Mouse (Mus musculus): Measurements from ENCODE around the gene Ccnq. TPM values are rescaled to one million over a fixed set of nuclear protein-coding genes. Genes with fewer than 3 reads are reported as not detected.
A peak's percentile ranks its signal among the peaks of the same experiment; 100 is the strongest.
"Not testable (repeated sequence)": the region's sequence is repeated elsewhere in the genome, so short reads cannot be mapped to it uniquely, and the experiment has no call there.

Gene Ccnq
- polyA plus RNA-seq, 1 experiment from 2014 or later = 24.2 TPM

DNA sequence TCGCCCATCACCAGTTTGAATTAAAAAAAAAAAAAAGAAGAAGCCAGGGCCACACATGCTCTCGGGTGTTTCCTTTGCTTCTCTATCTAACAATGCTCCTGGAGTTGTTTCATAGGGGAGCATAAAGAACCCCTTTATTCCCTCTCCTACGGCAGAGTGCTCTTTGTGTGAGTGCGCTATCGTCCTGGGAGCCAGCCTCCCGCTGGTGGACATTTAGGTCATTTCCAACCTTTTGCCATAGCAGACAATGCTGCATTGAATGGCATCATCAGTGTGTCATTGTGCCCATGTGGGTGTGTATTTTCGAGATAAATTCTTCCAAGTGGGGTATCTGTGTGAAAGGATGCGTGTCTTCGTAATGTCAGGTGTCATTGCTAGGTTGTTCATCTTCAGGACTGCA lies 9.6 kb upstream of the Ccnq start:
- no peak overlapping the region for H3K4me3 ChIP-seq (replicated peaks)
- 68% methylated on average over 9 of the region's 9 CpGs for WGBS (ENCODE audit: insufficient replicate concordance)
- no peak for DNase-seq

DNA sequence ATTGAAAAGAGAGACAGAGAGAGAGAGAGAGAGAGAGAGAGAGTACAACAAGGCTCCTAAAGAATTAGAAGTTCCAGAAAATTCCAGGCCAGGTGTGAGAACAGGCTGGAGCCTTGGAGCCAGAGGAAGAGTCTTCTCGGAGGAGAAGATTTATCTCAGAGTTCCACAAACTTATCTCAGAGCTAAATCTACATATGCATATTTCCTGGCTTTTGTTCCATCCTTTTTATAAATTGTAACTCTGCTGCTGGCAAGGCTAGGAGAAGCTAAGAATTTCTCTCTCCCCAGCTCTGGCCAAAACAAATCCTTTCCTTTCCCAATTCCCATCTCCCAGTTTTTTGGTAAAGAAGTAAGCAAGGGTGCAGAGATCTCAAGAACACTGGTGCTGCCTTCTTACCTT lies 3.8 kb upstream of the Ccnq start:
- Histone ChIP-seq H3K4me2 (no peak overlapping the region), H3K27me3 (no peaks in the 10 kb centered on the region; the same call in 1 of the 2 replicates), H3K27ac (no peak overlapping the region), H3K9me3 (replicated peaks) (no peaks in the 10 kb centered on the region), H3K36me3 (no peaks in the 10 kb centered on the region), H3K9ac (no peak overlapping the region), H3K4me3 (replicated peaks) (no peak overlapping the region), H3K4me1 (replicated peaks) (peaks cover 17% of the 10 kb centered on the region)
- ATAC-seq (ENCODE audit: low read depth) (no peak), DNase-seq (no peak)
- 27% methylated on average over 1 of the region's 1 CpGs for WGBS (ENCODE audit: insufficient replicate concordance)

More for the DNA sequence above, 9.6 kb upstream of the Ccnq start:
- no peaks in the 10 kb centered on the region for H3K36me3 ChIP-seq
- no peaks in the 10 kb centered on the region; the same call in 1 of the 2 replicates for H3K27me3 ChIP-seq
- no peak for ATAC-seq (ENCODE audit: low read depth)
- no peaks in the 10 kb centered on the region for H3K4me1 ChIP-seq (replicated peaks)
- no peak overlapping the region for H3K27ac ChIP-seq
- H3K9ac ChIP-seq = no peak overlapping the region
- H3K4me2 ChIP-seq = no peak overlapping the region
- H3K9me3 ChIP-seq (replicated peaks) = no peaks in the 10 kb centered on the region

DNA sequence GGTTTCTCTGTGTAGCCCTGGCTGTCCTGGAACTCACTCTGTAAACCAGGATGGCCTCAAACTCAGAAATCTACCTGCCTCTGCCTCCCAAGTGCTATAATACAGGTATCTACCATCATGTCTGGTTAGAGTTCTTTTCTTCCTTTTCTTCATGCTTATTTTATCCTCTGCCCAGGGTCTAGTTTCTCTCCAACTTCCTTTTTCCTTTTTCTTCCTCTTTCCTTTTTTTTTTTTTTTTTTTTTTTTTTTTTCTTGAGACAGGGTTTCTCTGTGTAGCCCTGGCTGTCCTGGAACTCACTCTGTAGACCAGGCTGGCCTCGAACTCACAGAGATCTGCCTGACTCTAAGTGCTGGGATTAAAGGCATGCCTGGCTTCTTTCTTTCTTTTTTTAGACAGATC lies 2.6 kb upstream of the Ccnq start:
- 45% methylated on average over 1 of the region's 1 CpGs for WGBS (ENCODE audit: insufficient replicate concordance)
- H3K4me2 ChIP-seq; H3K4me3 ChIP-seq (replicated peaks); H3K9me3 ChIP-seq (replicated peaks); H3K36me3 ChIP-seq; ATAC-seq (ENCODE audit: low read depth); H3K27ac ChIP-seq; H3K9ac ChIP-seq; H3K27me3 ChIP-seq; DNase-seq: not testable (repeated sequence)
- H3K4me1 ChIP-seq (replicated peaks) = peaks cover 22% of the 10 kb centered on the region

DNA sequence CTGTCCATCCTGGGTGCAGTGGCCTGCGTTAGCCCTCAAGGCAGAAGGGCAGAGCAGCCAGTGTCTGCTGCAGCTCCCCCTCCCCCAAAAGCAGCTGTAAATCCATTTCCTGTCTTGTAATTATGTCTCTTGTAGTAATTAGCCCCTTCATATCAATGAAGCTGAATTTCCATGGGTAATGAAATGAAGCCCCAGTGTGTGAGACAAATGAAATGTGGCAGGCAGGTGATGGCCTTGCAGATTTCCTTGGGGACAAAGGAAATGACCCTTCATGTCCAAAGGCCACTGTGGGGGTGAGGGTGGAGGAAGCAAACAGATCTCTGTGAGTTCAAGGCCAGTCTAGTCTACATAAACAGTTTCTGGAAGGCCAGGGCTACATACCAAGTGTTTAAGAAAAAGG lies 1.7 kb upstream of the Ccnq start:
- Histone ChIP-seq H3K4me2 (no peak overlapping the region), H3K27ac (0 out of 2 replicates have a peak overlapping the region, but pooled peaks have one; percentile 12), H3K36me3 (peaks cover 16% of the 10 kb centered on the region), H3K9ac (no peak overlapping the region), H3K27me3 (no peaks in the 10 kb centered on the region), H3K4me1 (replicated peaks) (peaks cover 22% of the 10 kb centered on the region), H3K9me3 (replicated peaks) (no peaks in the 10 kb centered on the region), H3K4me3 (replicated peaks) (no peak overlapping the region)
- 71% methylated on average over 1 of the region's 1 CpGs for WGBS (ENCODE audit: insufficient replicate concordance)
- DNase-seq (no peak), ATAC-seq (ENCODE audit: low read depth) (no peak)

DNA sequence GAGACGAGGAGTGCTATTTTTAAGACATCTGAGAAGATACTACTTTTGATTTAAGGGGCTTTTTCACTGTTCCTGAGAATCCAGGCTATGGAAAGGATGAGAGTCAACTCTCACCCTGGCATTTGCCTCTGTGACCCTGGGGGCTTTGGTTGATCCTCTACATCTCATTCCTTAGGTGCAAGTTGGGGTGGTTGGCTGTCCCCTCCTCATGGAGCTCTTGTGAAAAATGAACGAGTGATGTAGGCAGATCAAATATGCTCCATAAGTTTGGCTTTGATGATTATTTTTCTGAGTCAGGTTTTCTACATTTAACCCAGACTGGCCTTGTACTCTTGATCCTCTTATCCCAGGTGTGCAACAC lies 294 bp upstream of the Ccnq start:
- Histone ChIP-seq H3K4me1 (replicated peaks) (peaks cover 22% of the 10 kb centered on the region), H3K27ac (no peak overlapping the region), H3K9me3 (replicated peaks) (no peaks in the 10 kb centered on the region), H3K27me3 (no peaks in the 10 kb centered on the region), H3K36me3 (peaks cover 21% of the 10 kb centered on the region), H3K9ac (peak overlapping the region; percentile 79), H3K4me2 (peak overlapping the region; percentile 82), H3K4me3 (replicated peaks) (peak overlapping the region; percentile 79)
- DNase-seq (no peak), ATAC-seq (ENCODE audit: low read depth) (no peak)
- WGBS (ENCODE audit: insufficient replicate concordance) = 5% methylated on average over 2 of the region's 2 CpGs

DNA sequence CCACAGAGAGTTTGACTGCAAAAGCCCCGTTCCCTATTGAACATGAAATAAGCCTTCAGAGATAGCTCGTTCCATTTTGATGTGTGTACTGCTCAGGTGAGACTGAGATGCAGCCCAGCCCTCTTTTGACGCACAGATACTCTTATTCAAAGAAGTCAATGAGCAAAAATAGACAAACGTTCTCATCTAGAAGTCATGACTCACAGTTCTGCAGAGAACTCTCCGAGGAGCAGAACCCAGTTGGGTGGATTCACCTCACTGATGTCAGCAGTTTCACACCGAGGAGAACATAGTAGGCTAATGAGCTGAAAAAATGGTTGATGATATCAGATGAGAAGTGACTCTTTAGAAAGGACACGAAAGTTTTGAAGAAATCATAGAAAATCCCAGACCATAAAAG lies 5.3 kb downstream of the Ccnq start:
- H3K4me3 ChIP-seq (replicated peaks) = no peak overlapping the region
- no peak overlapping the region for H3K4me2 ChIP-seq
- no peaks in the 10 kb centered on the region for H3K9me3 ChIP-seq (replicated peaks)
- no peaks in the 10 kb centered on the region for H3K27me3 ChIP-seq
- no peak overlapping the region for H3K9ac ChIP-seq
- 74% methylated on average over 7 of the region's 7 CpGs for WGBS (ENCODE audit: insufficient replicate concordance)
- H3K36me3 ChIP-seq = peaks cover 21% of the 10 kb centered on the region
- DNase-seq (no peak), ATAC-seq (ENCODE audit: low read depth) (no peak)
- peaks cover 14% of the 10 kb centered on the region for H3K4me1 ChIP-seq (replicated peaks)
- no peak overlapping the region for H3K27ac ChIP-seq

DNA sequence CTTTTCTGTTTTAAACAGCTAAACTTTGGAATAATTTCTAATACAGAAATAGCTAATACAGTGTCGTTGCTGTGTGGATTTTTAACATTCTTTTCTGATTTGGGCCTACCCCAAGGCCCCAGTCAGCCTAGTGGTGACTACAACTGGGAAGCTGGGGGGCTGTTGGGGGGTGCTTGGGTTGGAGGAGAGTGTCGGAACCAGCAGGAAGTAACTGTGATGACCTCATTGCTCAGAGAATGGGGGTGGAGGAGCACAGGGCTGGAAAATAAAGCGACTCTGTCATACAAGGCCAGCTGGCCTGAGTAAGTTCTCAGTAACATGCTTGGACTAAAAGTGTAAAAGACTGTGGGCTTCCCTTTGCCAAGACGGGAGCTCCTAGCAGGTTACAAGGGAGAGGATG lies 6.1 kb downstream of the Ccnq start:
- no peaks in the 10 kb centered on the region for H3K9me3 ChIP-seq (replicated peaks)
- no peak overlapping the region for H3K4me2 ChIP-seq
- peaks cover 21% of the 10 kb centered on the region for H3K36me3 ChIP-seq
- H3K9ac ChIP-seq = no peak overlapping the region
- ATAC-seq (ENCODE audit: low read depth) (no peak), DNase-seq (no peak)
- no peaks in the 10 kb centered on the region for H3K27me3 ChIP-seq
- no peak overlapping the region for H3K4me3 ChIP-seq (replicated peaks)
- no peak overlapping the region for H3K27ac ChIP-seq
- H3K4me1 ChIP-seq (replicated peaks) = peaks cover 7% of the 10 kb centered on the region
- 43% methylated on average over 4 of the region's 4 CpGs for WGBS (ENCODE audit: insufficient replicate concordance)

DNA sequence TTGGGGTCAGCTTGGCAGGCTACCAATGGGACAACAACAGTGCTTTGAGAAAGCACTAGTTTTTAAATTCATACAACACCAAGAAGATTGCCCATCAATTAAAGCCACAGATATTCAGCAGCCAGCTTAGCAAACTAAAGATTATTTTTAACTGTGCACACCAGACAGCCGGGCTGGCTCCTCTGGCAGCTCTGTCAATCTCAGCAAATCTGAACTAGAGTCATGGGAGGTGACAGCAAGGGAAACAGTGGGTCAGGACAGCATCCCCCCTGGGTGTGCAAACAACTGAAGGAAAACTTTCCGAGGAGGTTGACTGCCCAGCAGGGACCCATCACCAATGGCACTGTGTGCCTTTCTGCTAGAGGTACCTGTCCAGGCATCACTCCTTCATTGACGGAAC lies 9.1 kb downstream of the Ccnq start:
- DNase-seq (no peak), ATAC-seq (ENCODE audit: low read depth) (no peak)
- WGBS (ENCODE audit: insufficient replicate concordance) = 60% methylated on average over 3 of the region's 3 CpGs
- H3K9me3 ChIP-seq (replicated peaks) = no peaks in the 10 kb centered on the region
- no peak overlapping the region for H3K9ac ChIP-seq
- H3K4me2 ChIP-seq = no peak overlapping the region
- H3K36me3 ChIP-seq = no peaks in the 10 kb centered on the region
- no peaks in the 10 kb centered on the region for H3K4me1 ChIP-seq (replicated peaks)
- H3K4me3 ChIP-seq (replicated peaks) = no peak overlapping the region
- no peak overlapping the region for H3K27ac ChIP-seq
- H3K27me3 ChIP-seq = no peaks in the 10 kb centered on the region

DNA sequence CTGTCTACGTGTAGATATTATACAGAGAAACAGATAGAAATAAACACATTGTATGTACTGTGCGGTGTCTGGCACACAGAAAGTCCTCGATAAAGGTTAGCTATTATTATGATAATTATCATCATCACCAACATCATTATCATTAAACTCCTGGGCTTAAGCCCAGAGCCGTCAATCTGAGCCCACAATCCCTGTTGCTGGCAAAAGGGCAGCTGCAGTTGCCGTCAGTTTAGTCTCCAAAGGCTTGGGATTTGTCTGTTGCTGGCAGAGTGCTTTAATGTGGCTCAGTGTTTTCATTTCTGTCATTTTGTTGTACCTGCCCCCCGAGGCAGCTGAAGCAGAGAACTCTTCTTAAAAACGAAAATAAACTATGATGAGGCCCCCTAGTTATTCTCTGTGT lies 9.6 kb downstream of the Ccnq start:
- DNase-seq = no peak
- no peak overlapping the region for H3K9ac ChIP-seq
- no peaks in the 10 kb centered on the region for H3K36me3 ChIP-seq
- ATAC-seq (ENCODE audit: low read depth) = no peak
- no peaks in the 10 kb centered on the region for H3K27me3 ChIP-seq
- WGBS (ENCODE audit: insufficient replicate concordance) = 61% methylated on average over 7 of the region's 7 CpGs
- no peaks in the 10 kb centered on the region for H3K4me1 ChIP-seq (replicated peaks)
- H3K4me3 ChIP-seq (replicated peaks) = no peak overlapping the region
- no peak overlapping the region for H3K27ac ChIP-seq
- H3K4me2 ChIP-seq = no peak overlapping the region
- H3K9me3 ChIP-seq (replicated peaks) = no peaks in the 10 kb centered on the region

DNA sequence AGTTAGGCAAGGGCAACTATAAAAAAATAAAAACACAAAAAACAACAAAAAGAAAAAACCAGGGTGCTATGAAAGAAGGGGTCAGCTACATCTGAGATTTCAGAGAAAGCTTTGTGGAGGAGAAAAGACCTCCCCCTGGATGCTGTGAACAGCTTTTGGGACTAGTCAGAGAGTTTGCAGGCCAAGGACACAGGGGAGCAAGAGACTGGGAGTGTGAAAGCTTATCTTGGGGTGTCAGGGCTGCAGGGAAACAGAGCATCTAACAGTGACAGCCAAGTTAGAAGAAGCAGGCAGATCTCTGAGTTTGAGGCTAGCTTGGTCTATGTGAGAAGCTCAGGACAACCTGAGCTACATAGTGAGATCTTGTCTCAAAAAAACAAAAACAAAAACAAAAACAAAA lies 12.2 kb downstream of the Ccnq start:
- no peak overlapping the region for H3K4me2 ChIP-seq
- no peak for DNase-seq
- H3K9me3 ChIP-seq (replicated peaks) = no peaks in the 10 kb centered on the region
- no peaks in the 10 kb centered on the region for H3K36me3 ChIP-seq
- no peak overlapping the region for H3K27ac ChIP-seq
- ATAC-seq (ENCODE audit: low read depth) = no peak
- no peak overlapping the region for H3K4me3 ChIP-seq (replicated peaks)
- H3K27me3 ChIP-seq = no peaks in the 10 kb centered on the region
- no peak overlapping the region for H3K9ac ChIP-seq
- no peaks in the 10 kb centered on the region for H3K4me1 ChIP-seq (replicated peaks)

DNA sequence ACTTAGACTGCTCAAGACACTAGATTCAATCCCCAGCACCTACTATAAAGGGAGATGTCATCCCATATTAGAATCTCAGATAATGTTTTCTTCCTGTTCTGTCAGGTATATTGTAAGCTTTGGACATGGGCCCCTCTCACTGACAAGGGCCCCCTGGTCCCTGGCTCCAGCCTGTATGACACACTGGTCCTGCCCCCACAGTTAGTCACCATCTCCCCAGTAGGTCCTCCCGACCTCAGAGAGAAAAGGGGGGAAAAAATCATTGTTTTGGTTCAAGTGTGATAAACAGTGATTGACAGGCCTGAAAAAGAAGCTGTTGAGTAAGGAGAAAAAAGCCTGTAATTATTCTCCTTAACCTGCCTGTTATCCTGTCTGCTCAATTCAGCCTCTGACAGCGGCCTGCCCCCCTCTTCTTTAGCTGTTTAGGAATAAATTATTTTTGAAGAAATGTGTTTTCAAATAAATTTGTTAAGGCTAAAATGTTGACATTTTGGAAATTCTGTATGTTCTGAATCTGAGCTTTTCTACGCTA lies 14.6 kb downstream of the Ccnq start:
- DNase-seq (no peak), ATAC-seq (ENCODE audit: low read depth) (no peak)
- Histone ChIP-seq H3K27ac (no peak overlapping the region), H3K9me3 (replicated peaks) (no peaks in the 10 kb centered on the region), H3K36me3 (no peaks in the 10 kb centered on the region), H3K9ac (no peak overlapping the region), H3K27me3 (no peaks in the 10 kb centered on the region), H3K4me3 (replicated peaks) (no peak overlapping the region), H3K4me1 (replicated peaks) (0 out of 2 replicates have a peak, but pooled peaks cover 8% of the 10 kb centered on the region), H3K4me2 (no peak overlapping the region)
- WGBS (ENCODE audit: insufficient replicate concordance) = 61% methylated on average over 3 of the region's 3 CpGs

DNA sequence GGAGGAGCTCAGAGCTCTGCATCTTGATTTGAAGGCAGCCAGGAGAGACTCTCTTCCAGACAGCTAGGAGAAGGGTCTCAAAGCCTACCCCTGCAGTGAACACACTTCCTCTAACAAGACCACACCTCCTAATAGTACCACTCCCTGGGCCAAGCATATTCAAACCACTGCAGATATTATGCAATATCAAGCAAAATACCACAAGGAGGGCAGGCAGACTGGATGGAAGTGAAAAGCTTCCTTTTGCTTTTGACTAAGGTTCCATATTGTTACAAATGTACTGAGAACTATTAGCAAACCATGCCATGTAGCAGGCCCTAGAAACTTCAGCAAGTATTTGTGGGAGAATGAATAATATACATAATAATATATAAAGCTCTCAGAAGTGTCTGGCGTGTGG lies 16.4 kb downstream of the Ccnq start:
- Histone ChIP-seq H3K4me2 (no peak overlapping the region), H3K9ac (no peak overlapping the region), H3K36me3 (no peaks in the 10 kb centered on the region), H3K4me3 (replicated peaks) (no peak overlapping the region), H3K27me3 (no peaks in the 10 kb centered on the region), H3K4me1 (replicated peaks) (0 out of 2 replicates have a peak, but pooled peaks cover 8% of the 10 kb centered on the region), H3K27ac (no peak overlapping the region), H3K9me3 (replicated peaks) (no peaks in the 10 kb centered on the region)
- ATAC-seq (ENCODE audit: low read depth) = no peak
- DNase-seq = no peak
- WGBS (ENCODE audit: insufficient replicate concordance) = 76% methylated on average over 1 of the region's 1 CpGs

All from liver, embryonic 13.5 days (tissue).